Mouse (Mus musculus): ENCODE results near the gene Arhgef11. TPM values are rescaled to one million over a fixed set of nuclear protein-coding genes. Genes with fewer than 3 reads are reported as not detected.

The Arhgef11 gene
- polyA plus RNA-seq, 1 experiment from 2014 or later, result 27.0 TPM

DNA sequence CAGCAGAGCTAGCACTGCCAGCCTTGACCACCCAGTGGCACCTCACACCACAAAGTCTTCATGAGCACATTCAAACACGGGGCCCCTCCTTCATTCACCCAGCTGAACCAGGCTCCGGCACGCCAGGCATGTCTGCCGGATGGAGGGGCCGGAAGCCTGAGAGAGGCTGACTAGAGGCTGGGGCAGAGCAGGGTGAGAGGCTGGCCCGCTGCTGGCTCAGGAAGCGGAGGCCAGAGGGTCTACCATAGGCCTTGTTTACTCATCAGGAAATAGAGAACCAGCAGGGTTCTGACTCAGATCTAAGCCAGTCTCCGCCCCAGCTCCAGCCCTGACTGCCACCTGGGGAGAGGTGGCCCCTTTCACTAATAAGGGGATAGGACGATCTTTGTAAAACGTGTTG, 147.7 kb downstream of the Arhgef11 start:
- Histone ChIP-seq H3K36me3 (no peaks in the 10 kb centered on the region), H3K27me3 (peaks cover 55% of the 10 kb centered on the region), H3K4me2 (replicated peaks) (no peak overlapping the region), H3K27ac (no peak overlapping the region), H3K4me1 (replicated peaks) (peaks cover 8% of the 10 kb centered on the region), H3K9ac (replicated peaks) (no peak overlapping the region), H3K9me3 (no peaks in the 10 kb centered on the region), H3K4me3 (replicated peaks) (no peak overlapping the region)
- WGBS, result 19% methylated on average over 10 of the region's 10 CpGs
- no peak; the same call in 1 of the 2 replicates for ATAC-seq

DNA sequence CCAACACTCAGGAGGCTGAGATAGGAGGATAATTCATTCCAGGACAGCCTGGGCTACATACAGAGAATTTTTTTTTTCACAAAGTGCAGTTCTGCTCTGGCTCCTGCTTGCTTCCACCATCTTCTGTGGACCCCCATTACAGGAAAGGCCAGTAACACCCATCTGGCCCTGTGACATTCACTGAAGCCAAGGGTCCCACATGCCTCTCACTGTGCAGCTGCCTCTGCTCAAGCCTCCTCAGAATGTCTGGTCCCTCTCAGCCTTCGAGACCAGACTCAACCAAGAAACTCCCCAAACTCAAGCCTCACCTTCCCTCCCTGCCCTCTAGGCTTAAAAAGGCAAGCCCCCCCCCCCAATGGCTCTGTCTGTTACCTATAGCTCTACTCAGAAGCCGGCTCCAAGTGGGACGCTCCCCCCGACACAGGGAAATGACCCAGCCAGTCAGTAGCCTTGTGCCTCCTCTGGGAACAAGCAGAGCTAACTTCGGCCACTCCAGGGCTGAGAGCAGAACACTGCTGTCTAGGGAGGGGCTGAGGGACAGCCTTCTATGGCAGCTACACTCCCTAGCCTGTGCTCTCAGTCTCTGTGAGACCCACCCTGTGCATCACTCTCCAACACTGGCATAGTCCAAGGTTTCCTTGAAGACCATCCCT, 148.4 kb downstream of the Arhgef11 start:
- Histone ChIP-seq H3K36me3 (no peaks in the 10 kb centered on the region), H3K4me1 (replicated peaks) (peaks cover 8% of the 10 kb centered on the region), H3K4me3 (replicated peaks) (no peak overlapping the region), H3K27ac (no peak overlapping the region), H3K9me3 (no peaks in the 10 kb centered on the region), H3K4me2 (replicated peaks) (no peak overlapping the region), H3K9ac (replicated peaks) (no peak overlapping the region), H3K27me3 (peaks cover 55% of the 10 kb centered on the region)
- 77% methylated on average over 5 of the region's 5 CpGs for WGBS
- ATAC-seq, result no peak

DNA sequence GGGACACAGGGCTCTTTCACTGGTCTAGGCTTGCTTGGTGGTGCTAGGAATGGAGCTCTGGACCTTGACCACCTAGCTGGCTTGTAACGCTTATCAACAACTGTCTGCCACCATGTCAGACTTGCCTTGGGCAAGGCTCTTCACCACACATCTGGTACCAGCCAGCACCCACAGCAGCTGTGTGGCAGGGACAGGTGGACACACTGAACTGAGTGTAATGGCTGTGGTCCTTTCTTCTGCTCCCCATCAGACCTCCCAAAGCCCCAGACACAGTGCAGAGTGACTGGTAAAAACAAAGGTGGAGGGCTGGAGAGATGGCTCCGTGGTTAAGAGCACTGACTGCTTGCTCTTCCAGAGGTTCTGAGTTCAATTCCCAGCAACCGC, 148.9 kb downstream of the Arhgef11 start:
- no peak overlapping the region for H3K4me3 ChIP-seq (replicated peaks)
- H3K9ac ChIP-seq (replicated peaks), result no peak overlapping the region
- H3K27ac ChIP-seq, result no peak overlapping the region
- peaks cover 55% of the 10 kb centered on the region for H3K27me3 ChIP-seq
- no peaks in the 10 kb centered on the region for H3K36me3 ChIP-seq
- no peaks in the 10 kb centered on the region for H3K9me3 ChIP-seq
- WGBS, result 82% methylated on average over 3 of the region's 3 CpGs
- H3K4me2 ChIP-seq (replicated peaks), result no peak overlapping the region
- no peak for ATAC-seq
- peaks cover 8% of the 10 kb centered on the region for H3K4me1 ChIP-seq (replicated peaks)

DNA sequence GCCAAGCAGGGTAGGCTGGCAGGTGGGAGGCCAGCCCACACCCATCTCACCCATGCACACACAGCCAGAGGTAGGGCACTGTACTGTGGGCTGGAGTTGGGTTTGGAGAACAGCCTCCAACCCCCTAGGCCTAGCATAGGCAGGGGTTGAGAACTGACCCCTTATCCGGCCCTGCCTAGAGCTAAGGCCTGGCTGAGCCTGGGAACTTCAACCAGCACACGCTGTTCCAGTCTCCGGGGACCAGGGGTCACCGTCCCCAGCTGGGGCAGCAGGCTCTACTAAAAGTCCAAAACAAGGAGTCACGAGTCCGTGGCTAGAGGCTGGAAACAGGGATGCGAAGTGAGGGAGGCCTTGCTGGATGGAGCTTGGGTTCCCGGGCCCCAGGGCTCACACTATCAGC, 150.4 kb downstream of the Arhgef11 start:
- peaks cover 55% of the 10 kb centered on the region for H3K27me3 ChIP-seq
- H3K4me1 ChIP-seq (replicated peaks), result peaks cover 16% of the 10 kb centered on the region
- H3K9me3 ChIP-seq, result no peaks in the 10 kb centered on the region
- no peak for ATAC-seq
- no peak overlapping the region for H3K4me3 ChIP-seq (replicated peaks)
- no peak overlapping the region for H3K27ac ChIP-seq
- H3K36me3 ChIP-seq, result no peaks in the 10 kb centered on the region
- WGBS, result 58% methylated on average over 8 of the region's 8 CpGs
- peak overlapping the region; percentile 11; the same call in 1 of the 2 replicates for H3K4me2 ChIP-seq (replicated peaks)
- no peak overlapping the region for H3K9ac ChIP-seq (replicated peaks)

DNA sequence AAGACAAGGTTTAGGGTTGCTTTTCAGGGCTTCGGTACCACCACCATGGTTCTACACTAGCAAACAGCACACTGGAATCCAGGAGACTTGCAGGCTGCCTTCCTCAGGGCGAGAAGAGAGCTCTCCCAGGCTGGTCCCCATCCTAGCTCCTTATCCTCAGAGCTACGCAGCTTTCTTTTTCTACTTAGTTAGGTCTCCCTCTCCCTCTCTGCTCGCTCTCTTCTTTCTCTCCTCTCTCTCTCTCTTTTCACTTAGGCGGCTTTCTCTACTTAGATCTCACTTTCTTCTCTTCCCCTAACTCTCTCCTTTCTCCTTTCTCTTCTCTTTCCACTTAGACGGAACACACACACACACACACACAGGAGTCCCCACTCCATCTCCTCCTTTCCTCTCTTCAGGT, 151.1 kb downstream of the Arhgef11 start:
- H3K4me2 ChIP-seq (replicated peaks), result peak overlapping the region; percentile 47
- H3K9me3 ChIP-seq, result no peaks in the 10 kb centered on the region
- 53% methylated on average over 6 of the region's 6 CpGs for WGBS
- H3K27me3 ChIP-seq, result peaks cover 51% of the 10 kb centered on the region
- H3K9ac ChIP-seq (replicated peaks), result peak overlapping the region; percentile 44; the same call in 1 of the 2 replicates
- H3K4me3 ChIP-seq (replicated peaks), result peak overlapping the region; percentile 33
- no peak overlapping the region for H3K27ac ChIP-seq
- H3K4me1 ChIP-seq (replicated peaks), result peaks cover 18% of the 10 kb centered on the region
- H3K36me3 ChIP-seq, result no peaks in the 10 kb centered on the region
- ATAC-seq, result no peak

DNA sequence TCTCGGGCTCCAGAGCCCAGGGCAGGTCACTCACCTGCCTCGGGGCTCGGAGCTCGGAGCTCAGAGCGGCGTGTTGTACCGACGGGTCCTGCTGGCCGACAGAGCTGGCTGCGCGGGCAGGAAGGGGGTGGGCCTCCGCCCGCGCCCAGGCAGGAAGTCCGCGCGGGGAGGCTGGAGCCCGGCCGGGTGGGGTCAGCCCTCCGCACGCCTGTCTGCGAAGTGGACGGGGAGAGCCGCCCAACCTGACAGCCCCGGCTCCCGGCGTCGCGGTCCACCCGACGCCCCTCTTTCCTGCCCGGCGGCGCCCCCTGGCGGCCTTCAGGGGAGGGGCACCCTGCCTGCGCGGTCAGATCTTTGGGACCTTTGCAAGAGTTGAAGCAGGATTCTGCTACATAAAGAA, 151.5 kb downstream of the Arhgef11 start:
- H3K4me3 ChIP-seq (replicated peaks), result peak overlapping the region; percentile 33
- no peak overlapping the region for H3K27ac ChIP-seq
- H3K27me3 ChIP-seq, result peaks cover 50% of the 10 kb centered on the region
- WGBS, result 5% methylated on average over 33 of the region's 37 CpGs
- ATAC-seq, result peak; percentile 34; the same call in 1 of the 2 replicates
- H3K4me2 ChIP-seq (replicated peaks), result peak overlapping the region; percentile 47
- H3K36me3 ChIP-seq, result no peaks in the 10 kb centered on the region
- peak overlapping the region; percentile 44; the same call in 1 of the 2 replicates for H3K9ac ChIP-seq (replicated peaks)
- peaks cover 14% of the 10 kb centered on the region for H3K4me1 ChIP-seq (replicated peaks)
- no peaks in the 10 kb centered on the region for H3K9me3 ChIP-seq

DNA sequence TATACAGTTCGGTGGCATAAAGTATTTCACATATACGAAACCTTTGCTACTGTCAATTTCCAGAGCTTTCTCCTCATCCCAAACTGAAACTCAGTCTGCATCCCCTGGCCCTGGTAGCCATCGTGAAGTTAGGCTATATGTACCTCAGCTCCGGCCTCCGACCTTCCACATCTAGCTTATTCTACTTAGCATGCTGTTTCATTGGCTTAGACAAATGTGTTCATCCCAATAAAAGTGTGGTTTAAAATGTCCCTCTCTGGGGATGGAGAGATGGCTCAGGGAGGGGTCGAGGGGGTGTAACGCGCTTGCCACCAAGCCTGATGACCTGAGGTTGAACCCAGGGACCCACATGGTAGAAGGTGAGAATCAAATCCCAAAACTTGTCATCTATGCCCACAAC, 152.1 kb downstream of the Arhgef11 start:
- Histone ChIP-seq H3K4me3 (replicated peaks) (no peak overlapping the region), H3K9me3 (no peaks in the 10 kb centered on the region), H3K9ac (replicated peaks) (no peak overlapping the region), H3K36me3 (no peaks in the 10 kb centered on the region), H3K27me3 (peaks cover 48% of the 10 kb centered on the region), H3K4me2 (replicated peaks) (no peak overlapping the region), H3K27ac (no peak overlapping the region), H3K4me1 (replicated peaks) (peaks cover 12% of the 10 kb centered on the region)
- ATAC-seq, result no peak
- 80% methylated on average over 8 of the region's 8 CpGs for WGBS

DNA sequence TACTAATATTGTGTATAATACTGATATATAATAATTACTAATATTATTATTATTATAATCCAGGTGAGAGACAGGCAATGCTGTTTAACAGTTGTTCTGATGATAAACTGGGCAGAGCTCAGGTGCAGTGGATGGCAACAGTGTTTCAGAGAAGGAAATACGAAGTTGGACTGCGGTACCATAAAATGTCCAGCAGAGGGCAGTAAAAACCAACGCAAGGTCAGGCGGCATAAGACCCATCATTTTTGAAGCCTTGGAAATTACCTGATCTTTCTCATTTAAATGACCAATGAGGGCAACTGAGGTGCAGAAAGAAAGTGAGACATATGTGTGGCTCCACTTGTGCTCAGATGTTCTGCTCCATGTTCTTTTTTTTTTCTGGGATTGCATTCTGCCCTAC, 152.9 kb downstream of the Arhgef11 start:
- no peaks in the 10 kb centered on the region for H3K9me3 ChIP-seq
- no peak overlapping the region for H3K4me2 ChIP-seq (replicated peaks)
- no peak overlapping the region for H3K4me3 ChIP-seq (replicated peaks)
- H3K36me3 ChIP-seq, result no peaks in the 10 kb centered on the region
- ATAC-seq, result no peak
- no peak overlapping the region for H3K9ac ChIP-seq (replicated peaks)
- peaks cover 43% of the 10 kb centered on the region for H3K27me3 ChIP-seq
- under 1% methylated on average over 4 of the region's 4 CpGs for WGBS
- peaks cover 12% of the 10 kb centered on the region for H3K4me1 ChIP-seq (replicated peaks)
- H3K27ac ChIP-seq, result no peak overlapping the region

DNA sequence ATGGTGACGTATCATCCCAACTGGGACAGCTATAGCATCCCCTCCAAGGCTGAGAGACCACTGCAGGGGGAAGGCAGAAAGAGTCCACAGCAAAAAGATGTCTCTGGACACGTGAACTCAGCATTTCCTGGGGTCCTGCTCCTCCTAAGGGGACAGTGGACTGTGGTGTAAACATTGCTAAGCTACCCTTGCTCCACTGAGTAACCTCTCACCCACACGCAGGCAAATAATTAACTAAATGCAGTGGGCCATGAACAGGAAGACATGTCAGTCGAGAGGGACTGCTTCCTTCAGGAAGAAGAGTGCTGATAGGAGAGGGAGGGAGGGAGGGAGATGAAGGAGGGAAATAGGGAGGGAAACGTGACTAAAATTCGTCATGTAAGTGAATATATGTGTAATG, 153.7 kb downstream of the Arhgef11 start:
- H3K4me2 ChIP-seq (replicated peaks), result no peak overlapping the region
- H3K36me3 ChIP-seq, result no peaks in the 10 kb centered on the region
- peaks cover 37% of the 10 kb centered on the region for H3K27me3 ChIP-seq
- H3K4me3 ChIP-seq (replicated peaks), result no peak overlapping the region
- no peak overlapping the region for H3K9ac ChIP-seq (replicated peaks)
- no peak overlapping the region for H3K27ac ChIP-seq
- WGBS, result 51% methylated on average over 6 of the region's 6 CpGs
- no peaks in the 10 kb centered on the region for H3K9me3 ChIP-seq
- H3K4me1 ChIP-seq (replicated peaks), result peaks cover 15% of the 10 kb centered on the region
- no peak for ATAC-seq

DNA sequence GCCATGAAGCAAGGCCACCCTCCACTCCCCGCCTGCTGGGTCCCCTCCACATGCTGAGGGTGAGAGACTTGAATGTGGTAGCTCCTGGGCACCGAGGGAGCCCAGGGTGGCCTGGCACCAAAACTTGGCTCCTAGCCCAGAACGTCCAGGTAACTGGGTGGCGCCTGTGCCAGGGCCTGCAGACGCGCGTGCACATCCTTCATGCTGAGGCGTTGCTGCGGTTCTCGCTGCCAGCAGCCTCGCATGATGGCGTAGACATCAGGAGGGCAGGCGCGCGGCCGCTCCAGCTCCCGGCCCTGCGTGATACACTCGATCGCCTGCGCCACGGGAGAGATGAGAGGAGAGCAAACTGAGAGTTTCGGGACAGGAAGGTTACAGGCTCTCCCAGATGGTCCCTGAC, 160.9 kb downstream of the Arhgef11 start:
- peak; percentile 15; the same call in 1 of the 2 replicates for ATAC-seq
- peak overlapping the region; percentile 51; the same call in 1 of the 2 replicates for H3K27ac ChIP-seq
- H3K36me3 ChIP-seq, result no peaks in the 10 kb centered on the region
- H3K9me3 ChIP-seq, result no peaks in the 10 kb centered on the region
- H3K27me3 ChIP-seq, result peaks cover 29% of the 10 kb centered on the region
- WGBS, result 57% methylated on average over 23 of the region's 23 CpGs
- H3K9ac ChIP-seq (replicated peaks), result 0 out of 2 replicates have a peak overlapping the region, but pooled peaks have one; percentile 12
- peaks cover 35% of the 10 kb centered on the region for H3K4me1 ChIP-seq (replicated peaks)
- H3K4me2 ChIP-seq (replicated peaks), result peak overlapping the region; percentile 27; the same call in 1 of the 2 replicates
- H3K4me3 ChIP-seq (replicated peaks), result no peak overlapping the region

DNA sequence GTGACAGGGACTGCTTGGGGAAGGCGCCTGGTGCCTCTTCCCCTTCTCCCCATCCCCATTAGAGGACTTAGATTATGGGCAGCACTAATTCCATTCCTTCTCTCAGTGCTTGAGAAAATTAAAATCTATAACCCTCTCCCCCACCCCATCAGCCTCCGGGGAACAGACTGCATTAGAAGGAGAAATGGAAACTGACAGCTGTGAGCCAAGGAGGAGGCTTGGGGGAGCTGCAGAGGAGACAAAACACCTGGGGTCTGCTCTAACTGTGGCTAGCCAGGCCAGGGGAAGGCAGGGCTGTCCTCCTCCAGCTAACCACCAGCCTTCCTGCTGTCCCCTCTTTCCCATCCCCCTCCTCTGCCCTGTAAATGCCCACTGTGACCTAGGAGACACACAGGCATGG, 161.7 kb downstream of the Arhgef11 start:
- ATAC-seq, result peak; percentile 21
- 25% methylated on average over 2 of the region's 2 CpGs for WGBS
- peak overlapping the region; percentile 51; the same call in 1 of the 2 replicates for H3K27ac ChIP-seq
- H3K4me1 ChIP-seq (replicated peaks), result peaks cover 35% of the 10 kb centered on the region
- peaks cover 29% of the 10 kb centered on the region for H3K27me3 ChIP-seq
- no peak overlapping the region for H3K9ac ChIP-seq (replicated peaks)
- H3K9me3 ChIP-seq, result no peaks in the 10 kb centered on the region
- H3K4me2 ChIP-seq (replicated peaks), result no peak overlapping the region
- no peaks in the 10 kb centered on the region for H3K36me3 ChIP-seq
- H3K4me3 ChIP-seq (replicated peaks), result no peak overlapping the region

DNA sequence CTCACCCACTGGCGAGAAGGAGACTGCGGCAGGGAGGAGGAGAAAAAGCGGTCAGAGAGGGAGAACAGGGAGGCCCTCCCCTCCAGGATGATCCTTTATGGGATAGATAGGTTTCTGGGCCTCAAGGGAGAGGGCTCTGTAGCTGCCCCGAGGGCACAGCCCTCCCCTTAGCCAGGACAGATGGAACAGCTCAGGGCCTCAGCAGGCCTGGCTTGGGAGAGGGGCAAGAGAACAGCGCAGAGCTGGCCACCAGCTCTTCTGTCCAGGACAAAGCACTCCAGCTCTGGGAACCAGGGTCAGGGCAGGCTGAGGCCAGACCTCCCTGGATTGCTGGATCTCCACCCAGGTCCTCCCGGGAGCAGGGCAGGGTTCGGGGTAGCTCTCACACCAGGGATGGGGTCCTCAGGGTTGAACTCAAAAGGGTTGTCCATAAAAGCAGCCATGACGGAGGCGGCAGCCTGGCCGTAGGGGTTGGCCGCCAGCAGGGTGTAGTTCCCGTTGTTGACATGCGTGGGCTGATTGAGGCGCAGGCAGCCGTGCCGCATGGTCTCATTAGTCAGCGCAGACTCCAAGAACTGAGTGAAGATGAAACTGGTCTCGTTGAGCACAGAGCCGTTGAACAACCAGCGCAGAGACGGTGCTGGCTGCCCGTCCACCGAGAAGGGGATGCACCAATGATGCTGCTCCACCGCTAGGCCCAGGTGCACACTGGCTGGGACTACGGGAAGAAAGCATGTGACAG, 166.1 kb downstream of the Arhgef11 start:
- H3K36me3 ChIP-seq, result no peaks in the 10 kb centered on the region
- no peak overlapping the region for H3K4me2 ChIP-seq (replicated peaks)
- H3K27ac ChIP-seq, result no peak overlapping the region
- H3K4me1 ChIP-seq (replicated peaks), result peaks cover 13% of the 10 kb centered on the region
- H3K9me3 ChIP-seq, result no peaks in the 10 kb centered on the region
- 85% methylated on average over 25 of the region's 25 CpGs for WGBS
- ATAC-seq, result no peak
- no peak overlapping the region for H3K4me3 ChIP-seq (replicated peaks)
- H3K27me3 ChIP-seq, result peaks cover 17% of the 10 kb centered on the region
- H3K9ac ChIP-seq (replicated peaks), result no peak overlapping the region

Data from midbrain, embryonic 13.5 days (tissue).